Mouse (Mus musculus): ENCODE measurements around the gene 2010111I01Rik. TPM values are rescaled to one million over a fixed set of nuclear protein-coding genes. Genes with fewer than 3 reads are reported as not detected.

The 2010111I01Rik gene
- total RNA-seq, 2 experiments from 2014 or later, result 121 to 143 TPM

- intact Hi-C loops (cut with DNase I), result loop anchor here (10.0 kb wide), 1 partner anchor 678 kb away; no protein-coding TSS in a partner anchor
- peak; percentile 67 to 86 for DNase-seq
Measured at GRCm38 (mm10) chr13:63356558-63356957, 391.9 kb downstream of the 2010111I01Rik start.

- intact Hi-C loops (cut with DNase I), result loop anchor here (10.0 kb wide), 1 partner anchor 675 kb away; no protein-coding TSS in a partner anchor
- no peak for DNase-seq
Measured at GRCm38 (mm10) chr13:63359393-63359792, 394.7 kb downstream of the 2010111I01Rik start.

DNA sequence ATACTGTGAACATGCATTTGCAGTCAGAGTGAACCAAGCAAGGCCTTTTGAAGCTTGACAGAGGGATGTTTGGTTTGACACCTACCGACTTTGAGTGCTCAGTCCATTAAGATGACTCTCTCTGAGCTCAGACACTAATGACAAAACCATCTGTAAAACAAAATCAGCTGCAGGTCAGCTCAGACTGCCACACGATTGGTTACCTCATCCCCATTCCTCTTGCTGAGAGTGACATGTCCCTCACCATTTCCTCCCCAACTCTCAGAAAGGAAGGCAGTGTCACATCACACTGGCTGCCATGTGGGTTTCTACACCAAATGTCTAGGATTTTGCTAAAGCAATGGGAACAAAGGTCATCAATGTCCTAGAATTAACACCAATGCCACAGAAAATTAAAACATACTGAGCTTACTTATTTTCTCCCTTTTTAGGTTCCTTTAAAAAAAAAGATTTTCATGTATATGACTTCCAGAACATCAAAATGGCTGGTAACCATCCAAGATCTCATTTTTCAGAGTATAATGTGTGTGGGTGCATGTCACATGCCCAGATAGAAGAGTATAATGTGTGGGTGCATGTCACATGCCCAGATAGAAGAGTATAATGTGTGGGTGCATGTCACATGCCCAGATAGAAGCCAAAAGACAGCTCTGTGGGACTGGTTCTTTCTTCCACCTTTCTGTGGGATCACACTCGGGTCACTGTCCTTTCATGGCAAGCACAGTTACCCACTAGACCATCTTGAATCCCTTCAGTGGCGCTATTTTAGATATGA, 395.6 kb downstream of the 2010111I01Rik start:
- no peak for DNase-seq
- intact Hi-C loops (cut with DNase I), result no loop called here

DNA sequence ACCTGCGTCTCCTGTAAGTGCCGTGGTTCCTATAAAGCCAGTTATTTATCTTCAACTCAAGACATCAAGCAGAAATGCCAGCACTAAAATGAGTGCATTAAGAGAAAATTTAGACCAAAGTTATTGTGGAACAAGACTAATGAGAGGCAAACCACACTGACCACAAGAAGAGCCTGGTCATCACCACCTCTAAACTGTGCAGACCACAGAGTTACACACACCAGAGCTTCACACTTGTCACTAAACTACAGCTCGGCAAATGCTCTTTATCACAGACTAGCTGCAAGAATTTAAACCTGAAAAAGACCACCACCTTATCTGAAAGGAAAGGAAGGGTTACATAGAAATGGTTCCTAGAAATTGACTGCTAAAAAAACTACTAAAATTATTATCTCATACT, 397.1 kb downstream of the 2010111I01Rik start:
- no peak for DNase-seq
- intact Hi-C loops (cut with DNase I), result no loop called here

GRCm38 (mm10) chr13:63373460-63374166, 408.9 kb downstream of the 2010111I01Rik start:
- intact Hi-C loops (cut with DNase I), result no loop called here
- no peak for DNase-seq

Small RNA genes within 50 kb of the gene (microRNA-seq; reads per million reads assigned to microRNA genes)
- gene Mir23b (52,352 to 76,511 reads per million in 2 experiments), gene Mir24-1 (0 reads per million in 2 experiments), gene Mir27b (5,197 to 8,431 reads per million in 2 experiments), gene Mir3074-1 (0 reads per million in 2 experiments)

Other genes with a start within 250 kb of the 2010111I01Rik start
- gene Platr25, start 204.2 kb upstream of the 2010111I01Rik start, total RNA-seq (2021), result 1 to 10 TPM; 4.4 to 5.4 TPM
- gene Gm5141, start 179.1 kb upstream of the 2010111I01Rik start, total RNA-seq (2021), result 1 to 10 TPM; 1.0 to 1.6 TPM
- 10 to 100 TPM; 33.8 to 39.5 TPM for gene Fbp2, start 106.5 kb upstream of the 2010111I01Rik start, total RNA-seq (2021)
- gene Fbp1, start 76.6 kb upstream of the 2010111I01Rik start, total RNA-seq (2021), result not detected